Mouse (Mus musculus) kidney, adult 18-20 months (tissue): ENCODE measurements around the gene Atxn7l1.

Source experiments
- DNase-seq: peaks from one replicate; pipeline ENCODE4 v3.0.0; 2021

Gene Atxn7l1

DNA sequence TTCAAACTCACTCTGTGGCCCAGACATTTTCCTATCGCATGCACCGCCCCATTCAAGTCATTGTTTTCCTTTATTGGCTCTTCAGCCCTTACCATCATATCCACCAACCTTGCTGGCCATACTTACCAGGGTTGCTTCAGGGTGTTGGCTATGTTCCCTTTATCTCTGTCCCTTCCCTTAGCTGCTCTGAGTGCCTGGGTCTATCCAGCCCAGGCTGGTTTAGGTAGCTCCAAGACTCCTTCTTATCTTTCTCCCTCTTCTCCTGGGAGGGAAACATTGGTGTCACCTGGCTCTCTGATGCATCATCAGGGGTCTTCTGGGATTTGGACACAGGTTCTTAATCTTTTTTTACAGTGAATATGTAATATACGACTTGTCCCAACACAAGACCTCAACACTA lies 36.6 kb downstream of the Atxn7l1 start:
- DNase-seq: no peak

DNA sequence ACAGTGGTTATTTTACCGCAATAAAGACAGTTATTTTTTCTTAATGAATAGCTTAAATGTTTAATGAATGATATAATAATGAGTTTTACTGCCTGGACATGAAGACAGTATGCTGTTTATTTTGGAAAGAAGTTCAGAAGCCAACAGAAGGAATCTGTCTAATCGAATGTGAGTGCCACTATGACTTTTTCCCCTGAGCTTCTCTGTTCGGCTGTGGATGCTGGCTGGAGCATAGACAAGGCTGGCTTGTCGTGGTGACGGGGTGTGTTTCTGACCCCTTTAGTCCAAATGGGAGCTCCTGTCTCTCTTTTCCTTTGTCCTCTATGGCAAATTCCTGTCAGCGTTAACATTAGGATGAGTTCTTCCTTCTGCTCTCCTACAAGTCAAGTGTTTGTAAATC lies 37.6 kb downstream of the Atxn7l1 start:
- no peak for DNase-seq

DNA sequence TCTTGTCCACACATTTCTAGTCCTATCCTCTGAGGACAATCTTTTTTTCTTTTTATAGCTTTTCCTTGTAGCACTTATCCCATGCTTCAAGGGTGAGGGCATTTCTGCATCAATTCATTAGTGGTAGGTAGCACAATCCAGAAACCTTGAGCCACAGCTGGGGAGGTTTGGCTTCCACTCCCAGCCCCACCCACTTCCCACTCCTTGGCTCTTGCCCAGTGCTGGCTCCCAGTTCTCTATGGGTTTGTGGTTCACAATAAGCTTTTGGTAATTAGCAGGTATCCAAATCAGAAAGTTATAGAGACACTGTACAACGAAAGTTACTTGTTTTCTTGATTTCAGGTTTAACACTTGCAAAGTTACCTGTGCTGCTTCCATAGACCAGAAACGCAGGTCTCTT lies 38.8 kb downstream of the Atxn7l1 start:
- no peak for DNase-seq

DNA sequence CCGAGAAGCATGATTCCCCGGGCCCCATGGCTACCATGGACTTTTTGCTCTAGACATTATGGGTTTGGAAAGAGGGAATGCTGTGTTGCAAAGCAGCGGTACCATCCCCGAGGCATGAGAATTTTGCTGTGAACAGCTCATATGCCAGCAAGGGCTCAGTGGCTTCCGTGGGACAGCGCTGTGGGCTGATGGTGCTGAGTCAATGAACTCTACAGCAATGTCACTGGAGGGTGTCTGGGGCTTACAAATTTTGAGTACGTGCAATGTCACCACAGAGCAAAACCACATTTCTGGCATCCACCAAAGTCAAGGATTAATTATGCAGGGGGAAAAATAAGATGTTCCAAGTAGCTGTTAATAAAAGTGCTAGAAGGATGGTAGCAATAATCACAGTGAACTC lies 42.6 kb downstream of the Atxn7l1 start:
- no peak for DNase-seq

DNA sequence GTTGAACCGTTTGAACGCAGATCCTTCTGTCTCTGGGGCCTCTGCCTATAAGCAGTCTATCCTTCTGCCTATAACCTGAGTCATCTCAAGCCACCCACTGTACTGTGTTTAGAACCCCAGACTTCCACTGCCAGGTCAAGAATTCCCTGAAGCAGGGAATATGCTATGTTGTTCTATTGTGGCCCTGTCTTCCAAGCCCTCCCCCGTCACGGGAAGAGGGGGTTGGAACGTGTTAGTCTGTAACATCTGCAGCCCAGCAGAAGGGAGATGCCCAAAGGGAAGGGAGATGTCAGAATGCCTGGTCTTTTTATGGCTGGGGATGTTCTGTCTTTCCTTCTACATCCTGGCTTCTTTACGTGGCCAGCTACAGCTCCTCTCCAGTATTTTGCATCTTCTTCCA lies 43.1 kb downstream of the Atxn7l1 start:
- DNase-seq: no peak

DNA sequence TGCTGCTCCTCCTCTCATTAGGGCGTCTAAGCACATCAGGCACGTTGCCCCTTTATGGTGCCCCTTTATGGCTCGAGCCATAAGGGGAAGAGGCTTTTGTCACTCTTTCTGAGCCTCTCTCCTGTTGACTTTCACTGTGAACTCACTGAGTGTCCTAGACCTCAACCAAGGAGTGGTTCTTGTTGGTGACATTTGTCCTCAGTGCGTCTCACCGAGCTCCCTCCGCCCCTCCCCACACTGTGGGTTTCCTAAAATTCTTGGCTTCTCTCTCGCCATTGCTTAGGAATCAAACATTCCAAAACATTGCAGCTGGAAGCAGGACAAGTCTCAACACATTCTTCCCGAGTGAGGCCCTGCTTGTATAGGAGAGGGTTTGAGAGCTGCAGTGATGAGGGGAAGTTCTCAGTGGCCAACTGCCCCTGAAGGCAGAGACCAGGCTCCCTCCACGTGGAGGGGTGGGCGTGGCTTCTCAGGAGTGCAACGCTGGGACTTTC lies 46.0 kb downstream of the Atxn7l1 start:
- no peak for DNase-seq

DNA sequence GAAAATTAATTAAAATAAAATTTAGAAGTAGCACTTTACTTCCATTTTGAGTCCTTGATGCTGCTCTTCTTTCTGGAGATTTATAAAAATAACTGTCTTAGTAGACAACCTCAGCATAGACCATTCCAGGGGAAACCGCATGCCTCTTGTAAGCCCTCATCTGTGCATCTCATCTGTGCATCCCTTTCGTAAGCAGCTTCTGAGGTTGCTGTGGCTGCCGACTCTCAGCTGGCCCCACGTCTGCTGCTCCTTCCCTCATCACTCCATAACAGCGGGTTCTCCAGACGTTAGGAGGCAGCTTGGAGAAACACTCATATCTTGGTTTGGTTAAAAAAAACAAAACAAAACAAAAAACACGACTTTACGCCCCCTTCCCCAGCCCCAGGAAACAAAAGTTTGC lies 47.7 kb downstream of the Atxn7l1 start:
- no peak for DNase-seq

DNA sequence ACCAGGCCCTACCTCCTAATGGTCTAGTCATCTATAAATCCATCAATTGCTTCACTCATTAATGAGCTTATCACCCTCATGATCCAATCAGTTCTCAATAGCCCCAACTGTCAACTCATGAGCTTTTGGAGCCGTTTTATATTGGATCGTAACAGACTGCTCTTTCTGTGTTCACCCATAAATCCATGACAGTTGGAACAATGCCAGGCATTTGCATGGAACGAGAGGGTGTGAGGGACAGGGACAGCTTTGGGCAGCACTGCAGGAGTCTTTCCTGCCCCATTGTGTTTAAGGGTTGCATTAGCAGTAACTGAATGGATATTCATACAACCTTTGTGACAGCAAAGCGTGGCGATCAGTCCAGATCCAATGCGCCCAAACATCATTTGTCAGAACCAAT lies 49.8 kb downstream of the Atxn7l1 start:
- no peak for DNase-seq

DNA sequence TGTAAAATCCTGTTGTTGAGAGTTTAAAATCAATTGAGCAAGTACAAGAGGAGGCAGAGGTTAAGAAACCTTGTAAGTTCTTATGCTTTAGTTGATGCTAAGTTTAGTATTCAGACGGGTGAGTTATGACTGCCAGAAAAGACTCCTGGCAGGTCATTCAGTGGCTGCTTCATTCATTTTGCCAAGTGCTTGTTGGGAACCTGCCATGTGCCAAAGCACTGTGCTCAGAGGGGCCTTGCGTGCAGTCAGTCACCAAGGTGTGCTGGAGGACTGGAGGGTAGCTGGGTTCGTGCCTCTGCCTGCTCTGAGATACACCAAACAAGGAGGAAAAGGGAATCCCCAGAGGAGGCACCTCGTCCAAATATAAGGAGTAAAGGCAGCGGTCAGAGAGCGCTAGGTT lies 50.3 kb downstream of the Atxn7l1 start:
- no peak for DNase-seq

DNA sequence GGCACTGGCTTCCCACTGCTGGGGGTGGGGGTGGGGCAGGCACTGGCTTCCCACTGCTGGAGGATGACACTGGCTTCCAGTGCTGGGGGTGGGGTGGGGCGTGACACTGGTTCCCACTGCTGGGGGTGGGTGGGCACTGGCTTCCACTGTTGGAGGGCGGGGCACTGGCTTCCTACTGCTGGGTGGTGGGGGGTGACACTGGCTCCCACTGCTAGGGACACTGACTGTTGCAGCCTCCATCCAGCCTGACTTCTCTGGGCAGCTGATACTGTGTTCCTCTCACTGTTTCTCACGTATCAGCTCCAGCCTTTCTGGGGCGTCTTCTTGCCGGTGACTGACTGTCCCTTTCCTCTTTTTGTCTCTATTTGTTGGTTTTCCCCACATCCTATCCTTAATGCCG lies 53.6 kb downstream of the Atxn7l1 start:
- no peak for DNase-seq

DNA sequence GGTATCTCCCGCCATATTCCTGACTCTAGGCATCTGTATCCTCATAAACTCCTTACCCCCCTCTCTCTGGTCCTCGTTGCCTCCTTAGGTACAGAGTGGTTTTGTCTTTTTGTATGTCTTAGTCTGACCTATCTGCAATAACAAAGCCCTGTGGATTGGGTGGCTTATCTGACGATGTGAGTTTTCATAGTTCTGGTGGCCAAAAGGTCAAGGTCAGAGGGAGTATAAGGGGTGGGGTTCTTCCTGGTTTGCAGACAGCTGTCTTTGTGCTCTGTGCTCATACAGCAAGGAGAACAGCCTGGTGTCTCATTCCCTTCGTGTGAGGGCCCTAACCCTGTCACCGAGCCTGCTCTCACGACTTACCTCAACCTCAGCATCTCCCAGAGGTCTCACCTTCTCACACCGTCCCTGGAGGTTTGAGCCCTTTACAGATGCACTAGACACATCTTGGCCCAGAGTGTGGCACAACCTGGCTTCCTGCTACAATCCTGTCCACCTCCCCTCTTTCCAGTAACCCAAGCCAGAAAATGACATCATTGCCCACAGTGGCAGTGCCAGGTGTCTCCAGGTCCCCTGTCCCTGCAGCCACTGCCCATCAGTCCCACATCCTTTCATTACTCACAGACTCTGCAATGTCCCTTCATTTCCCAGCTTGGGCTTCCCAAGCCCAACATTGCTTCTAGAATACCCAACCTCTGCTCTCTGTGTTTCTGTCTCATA lies 54.2 kb downstream of the Atxn7l1 start:
- no peak for DNase-seq

DNA sequence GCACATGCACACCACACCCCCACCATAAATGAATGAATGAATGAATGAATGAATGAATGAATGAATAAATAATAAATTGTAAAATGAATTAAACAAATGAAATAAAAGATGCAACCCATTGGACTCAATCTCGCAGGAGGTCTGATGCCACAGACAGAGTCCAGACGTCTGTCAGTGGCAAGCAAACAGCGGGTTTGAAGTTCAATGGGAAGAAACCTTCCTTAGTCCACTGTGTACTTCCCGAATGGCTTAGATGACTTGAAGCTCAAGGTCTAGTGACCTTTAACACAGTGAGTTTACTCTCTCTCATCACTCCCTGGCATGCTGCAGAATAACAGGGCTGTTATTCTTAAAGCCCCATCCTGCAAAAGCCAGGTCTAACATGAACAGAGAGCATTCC lies 57.8 kb downstream of the Atxn7l1 start:
- no peak for DNase-seq

DNA sequence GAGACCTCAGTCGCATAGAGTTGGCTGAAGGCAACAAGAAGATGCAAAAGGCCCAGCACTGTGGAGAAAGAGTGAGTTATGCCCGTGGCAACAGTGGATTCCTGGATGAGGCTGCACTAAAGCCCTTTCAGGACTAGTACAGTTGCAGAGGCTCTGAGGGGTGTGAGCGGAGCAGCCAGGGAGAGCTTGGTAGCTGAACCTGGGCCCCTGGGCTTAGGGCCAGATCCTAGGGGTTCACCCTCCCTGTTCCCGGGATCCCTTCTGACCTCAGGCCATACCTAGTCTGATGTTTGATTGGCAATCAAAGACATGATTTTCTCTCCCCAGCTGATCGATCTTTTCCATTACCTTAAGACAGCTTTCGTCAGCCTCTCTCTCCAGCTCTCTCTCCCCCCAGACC lies 58.8 kb downstream of the Atxn7l1 start:
- DNase-seq: no peak

DNA sequence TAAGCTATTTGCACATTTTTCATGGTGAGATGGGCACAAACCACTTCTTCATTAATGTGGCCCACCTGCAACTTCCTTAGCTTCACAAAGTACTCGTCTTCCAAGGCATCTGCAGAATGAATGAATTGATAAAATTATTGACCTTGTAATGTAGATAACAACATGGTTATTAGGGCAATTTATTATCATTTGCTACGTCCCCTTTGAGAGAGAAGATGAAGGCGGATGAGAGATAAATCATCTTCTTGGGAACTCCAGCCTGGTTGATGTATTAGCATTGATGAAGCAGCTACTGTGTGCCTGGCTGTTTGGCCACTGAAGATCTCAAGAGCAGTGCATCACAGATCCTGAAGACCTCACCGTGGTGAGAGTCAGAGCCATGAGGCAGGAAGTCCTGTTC lies 63.4 kb downstream of the Atxn7l1 start:
- DNase-seq: no peak

DNA sequence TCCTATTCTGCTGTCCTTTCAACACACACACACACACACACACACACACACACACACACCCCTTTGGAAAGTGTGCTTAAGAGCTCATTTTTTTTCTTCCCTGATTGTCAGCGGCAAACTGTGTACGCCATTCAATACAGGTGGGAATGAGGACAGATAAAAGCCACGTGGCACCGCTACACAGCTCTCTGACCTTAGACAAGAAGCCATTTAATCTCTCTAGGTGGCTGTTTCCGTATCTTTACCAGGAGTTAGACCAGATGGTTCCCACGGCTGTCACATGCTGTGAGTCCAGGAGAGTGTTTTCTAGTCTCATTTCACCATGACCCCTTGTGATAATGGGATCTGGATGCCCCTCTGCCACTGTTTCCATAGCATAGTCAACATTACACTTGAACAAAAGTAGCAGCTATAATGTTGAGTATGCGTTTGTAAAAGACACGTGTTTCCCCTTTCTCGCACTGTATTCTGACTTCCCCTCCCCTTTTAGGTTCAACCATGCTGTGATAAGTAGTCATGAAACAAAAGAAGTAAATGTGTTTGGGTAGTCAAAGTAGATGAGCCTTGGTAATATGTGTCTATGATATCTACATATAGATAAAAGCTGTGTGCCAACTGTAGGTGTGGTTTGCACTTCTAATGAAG lies 70.8 kb downstream of the Atxn7l1 start:
- no peak for DNase-seq

DNA sequence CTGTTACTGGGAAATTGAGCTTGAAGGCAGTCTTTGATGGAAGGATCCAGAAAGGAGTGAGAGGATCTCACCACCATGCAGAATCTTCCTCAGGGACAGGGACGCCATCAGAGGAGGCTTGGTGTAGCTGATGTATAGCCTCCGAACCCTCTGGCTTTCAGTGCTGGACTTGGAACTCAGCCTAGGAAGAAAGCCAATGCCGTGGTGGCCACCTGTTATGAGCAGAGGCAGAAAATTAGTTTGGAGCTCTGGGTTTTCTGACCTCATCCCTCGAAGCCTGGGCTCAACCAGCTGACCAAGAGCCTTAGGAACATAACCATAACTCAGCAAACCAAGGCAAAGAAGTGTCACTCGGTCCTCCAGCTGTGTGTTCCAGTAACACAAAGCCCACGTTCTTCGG lies 71.9 kb downstream of the Atxn7l1 start:
- DNase-seq: no peak

DNA sequence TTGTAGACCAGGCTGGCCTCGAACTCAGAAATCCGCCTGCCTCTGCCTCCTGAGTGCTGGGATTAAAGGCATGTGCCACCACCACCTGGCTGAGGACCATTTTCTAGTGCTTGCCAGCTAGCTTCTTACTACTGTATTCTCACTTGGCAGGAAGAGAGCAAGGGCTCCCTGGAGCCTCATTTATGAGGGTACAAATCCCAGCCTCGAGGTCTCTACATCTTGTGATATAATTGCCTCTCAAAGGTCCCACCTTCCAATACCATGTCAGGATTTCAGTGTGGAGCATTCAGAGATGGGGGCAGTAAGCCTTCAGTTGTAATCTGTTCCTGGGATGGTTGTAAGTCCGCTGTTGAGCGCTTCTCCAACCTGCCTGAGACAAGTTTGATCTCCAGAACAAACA lies 72.6 kb downstream of the Atxn7l1 start:
- DNase-seq: no peak

DNA sequence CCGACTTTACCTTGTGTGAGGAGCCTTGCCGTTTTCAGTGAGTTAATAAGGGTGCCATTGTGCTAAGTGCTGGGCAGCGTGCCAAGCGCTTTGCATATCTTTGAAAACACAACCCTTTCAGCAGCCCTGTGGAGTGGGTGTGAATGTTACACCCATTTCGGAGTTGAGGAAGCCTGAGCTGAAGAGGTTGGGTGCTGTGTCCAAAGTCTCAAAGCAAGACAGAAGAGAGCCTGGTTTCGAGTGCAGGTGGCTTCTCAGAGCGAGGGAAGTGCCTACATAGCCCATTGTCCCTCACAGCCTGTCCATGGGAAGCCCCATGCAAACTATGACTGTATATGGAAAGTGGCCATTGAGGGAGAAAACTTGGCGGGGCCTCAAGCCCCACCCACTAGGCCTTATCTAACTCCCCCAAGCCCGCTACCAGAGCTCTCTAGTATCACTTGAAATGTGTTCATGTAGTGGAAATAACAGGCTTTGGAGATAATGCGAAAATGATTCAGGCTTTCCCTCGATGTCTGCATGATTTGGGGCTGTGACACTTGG lies 73.1 kb downstream of the Atxn7l1 start:
- peak; percentile 10 for DNase-seq

DNA sequence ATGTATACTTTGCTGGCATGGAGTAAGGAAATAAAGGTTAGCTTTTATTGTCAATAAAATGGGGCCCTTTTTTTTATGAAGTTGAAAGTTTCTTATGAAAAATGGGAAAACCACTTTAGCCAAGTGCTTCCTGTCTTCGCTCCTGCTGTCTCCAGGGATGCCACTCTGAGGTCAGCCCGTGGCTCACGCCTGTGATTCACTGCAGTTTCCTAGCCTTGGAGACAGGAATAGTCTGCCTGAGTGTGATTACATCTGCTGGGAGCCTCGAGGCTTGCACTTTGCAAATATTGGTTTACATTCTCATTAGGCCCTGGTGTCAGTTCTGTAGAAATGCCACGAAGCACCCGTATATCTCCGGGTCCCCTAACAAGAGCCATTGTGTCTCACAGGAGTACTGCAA lies 74.7 kb downstream of the Atxn7l1 start:
- DNase-seq: no peak

DNA sequence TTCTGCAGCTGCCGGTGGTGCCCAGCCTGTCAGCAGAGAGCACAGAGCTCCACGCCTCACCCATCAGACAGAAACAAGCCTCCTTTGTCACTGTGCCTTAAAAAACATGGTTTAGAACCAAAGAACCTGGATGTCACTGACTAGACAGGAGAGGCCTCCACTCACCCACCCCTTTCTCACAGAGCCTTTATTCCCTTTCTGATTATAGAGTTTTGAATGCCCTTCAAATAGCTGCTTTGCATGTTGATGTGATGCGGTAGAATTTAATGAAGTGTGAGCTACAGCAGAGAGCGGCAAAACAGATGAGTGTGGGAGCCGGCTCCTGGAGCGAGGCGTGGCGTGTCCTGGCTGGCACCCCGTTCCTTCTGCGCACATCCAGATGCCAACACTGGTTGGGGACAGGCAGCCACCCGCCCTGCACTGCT lies 77.6 kb downstream of the Atxn7l1 start:
- DNase-seq: no peak

DNA sequence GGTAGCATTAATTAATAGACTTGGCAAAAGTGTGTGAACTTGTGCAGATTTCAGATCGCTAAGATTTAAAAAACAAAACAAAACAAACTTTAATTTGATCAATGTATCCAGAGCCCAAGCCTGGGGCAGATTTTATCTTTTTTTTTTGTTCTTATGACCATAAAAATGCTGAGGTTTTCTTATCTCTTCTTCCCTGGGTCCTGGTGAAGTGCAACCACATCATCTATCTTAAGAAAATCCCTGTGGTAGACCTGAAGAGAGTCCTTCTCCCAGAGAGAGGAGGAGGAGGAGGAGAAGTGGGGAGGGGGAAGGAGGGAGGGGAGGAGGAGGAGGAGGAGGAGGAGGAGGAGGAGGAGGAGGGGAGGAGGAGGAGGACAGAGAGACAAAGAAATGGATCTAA lies 78.5 kb downstream of the Atxn7l1 start:
- no peak for DNase-seq

DNA sequence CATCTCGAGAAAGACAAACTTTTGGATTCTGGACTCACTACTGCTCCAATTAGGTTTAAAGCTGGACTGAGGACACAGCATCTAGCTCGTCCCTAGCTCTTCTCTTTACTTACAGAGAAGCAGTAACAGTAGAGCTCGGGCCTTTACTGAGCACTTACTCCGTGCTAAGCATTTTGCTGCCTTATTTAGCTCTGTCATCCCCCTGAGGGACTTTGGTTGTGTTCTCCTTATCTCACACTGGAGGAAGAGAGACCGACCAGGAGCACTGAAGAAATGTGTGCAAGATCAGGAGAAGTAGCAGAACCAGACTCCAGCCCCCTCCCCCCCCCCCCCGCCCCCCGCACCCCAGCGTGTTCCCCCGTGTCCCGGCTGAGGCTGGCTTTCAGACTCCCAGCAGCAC lies 79.1 kb downstream of the Atxn7l1 start:
- DNase-seq: no peak

DNA sequence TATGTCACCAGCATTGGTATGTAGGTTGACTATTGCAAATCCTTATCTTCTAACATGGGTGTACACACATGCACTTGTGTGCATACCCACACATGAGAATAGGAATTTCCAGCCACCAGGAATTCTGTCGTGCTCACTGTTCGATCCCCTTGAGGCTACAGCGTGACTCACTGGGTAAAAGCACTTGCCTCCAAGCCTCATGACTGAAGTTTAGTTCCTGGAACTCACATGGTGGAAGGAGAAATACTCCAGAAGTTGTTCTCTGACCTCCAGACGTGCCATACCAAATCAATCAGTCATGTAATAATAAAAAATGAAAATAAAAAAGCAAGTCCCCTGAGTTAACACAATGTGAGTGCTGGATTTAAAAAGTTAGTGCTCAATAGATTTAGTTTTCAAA lies 87.8 kb downstream of the Atxn7l1 start:
- no peak for DNase-seq

DNA sequence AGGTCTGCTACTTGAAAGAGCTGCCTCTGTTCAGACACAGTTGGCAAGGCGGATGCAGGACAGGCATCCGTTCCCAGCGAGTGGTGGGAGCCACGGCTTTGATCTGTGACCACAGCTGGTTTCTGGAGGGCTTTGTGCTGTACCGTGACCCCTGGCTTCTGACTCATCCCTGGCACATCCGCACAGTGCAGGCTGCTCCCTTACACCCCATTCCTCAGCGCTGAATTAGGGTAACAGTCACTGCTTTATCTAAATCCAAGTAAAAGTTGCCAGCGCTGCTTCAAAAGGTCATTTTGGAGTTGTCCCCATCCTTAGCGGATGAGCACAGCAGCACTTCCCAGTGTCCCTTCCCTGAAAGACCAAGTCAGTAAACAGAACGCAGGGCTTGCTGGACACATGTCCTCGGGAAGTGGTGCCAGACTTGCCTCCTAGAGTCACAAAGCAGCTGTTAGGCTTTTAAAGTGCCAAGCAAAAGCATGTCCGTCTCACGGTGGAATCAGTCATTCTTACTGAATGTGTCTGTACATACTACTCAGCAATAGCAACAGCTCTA lies 88.4 kb downstream of the Atxn7l1 start:
- DNase-seq: no peak
